Mouse (Mus musculus): ENCODE results near the gene Tst. TPM values are rescaled to one million over a fixed set of nuclear protein-coding genes. Genes with fewer than 3 reads are reported as not detected.
A peak's percentile ranks its signal among the peaks of the same experiment; 100 is the strongest.

Gene Tst
- polyA plus RNA-seq, 1 experiment from 2014 or later: 363 TPM

DNA sequence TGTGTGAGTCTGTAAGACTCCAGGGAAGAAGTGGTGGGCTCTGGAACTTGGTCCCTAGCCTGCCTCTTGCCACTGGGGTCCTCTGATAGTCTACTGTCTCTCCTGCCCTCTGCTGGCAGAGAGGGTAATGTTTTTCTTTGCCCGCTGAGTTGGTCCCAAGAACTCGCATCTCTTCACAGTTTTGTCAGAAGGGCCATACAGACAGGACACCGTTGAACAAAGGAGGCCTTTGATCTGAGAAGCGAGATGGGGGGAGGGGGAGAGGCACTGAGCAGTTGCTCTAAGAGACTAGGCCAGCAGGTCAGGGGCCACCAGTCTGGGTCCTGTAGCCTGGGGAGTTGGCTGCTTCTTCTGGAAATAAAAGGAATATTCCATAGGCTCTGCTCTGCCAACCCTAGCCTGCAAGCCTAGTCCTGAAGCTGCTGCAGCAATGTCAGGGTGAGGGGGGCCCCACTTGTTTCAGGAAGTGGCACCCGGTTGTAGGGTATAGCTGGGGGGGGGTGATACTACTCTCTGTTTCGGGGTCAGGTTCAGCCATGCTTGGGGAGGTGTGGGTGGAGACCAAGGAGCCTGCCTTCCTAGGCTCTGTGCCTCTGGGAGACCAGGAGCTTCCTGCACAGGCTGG, 29.3 kb upstream of the Tst start:
- Histone ChIP-seq H3K9me3 (ENCODE audit: low read length) (no peaks in the 10 kb centered on the region), H3K9ac (replicated peaks) (no peak overlapping the region), H3K27ac (ENCODE audit: low read depth) (no peak overlapping the region), H3K4me2 (ENCODE audit: low read depth, low read length) (no peak overlapping the region), H3K36me3 (replicated peaks; ENCODE audit: insufficient read depth, low read length) (0 out of 2 replicates have a peak, but pooled peaks cover 2% of the 10 kb centered on the region), H3K4me3 (ENCODE audit: low read depth, low read length) (no peak overlapping the region), H3K27me3 (ENCODE audit: insufficient read depth, low read length) (peaks cover 3% of the 10 kb centered on the region; the same call in 1 of the 2 replicates), H3K4me1 (ENCODE audit: insufficient read depth) (peaks cover 19% of the 10 kb centered on the region)
- 36% methylated on average over 6 of the region's 6 CpGs for WGBS (ENCODE audit: insufficient replicate concordance)
- TF ChIP-seq EP300 (IDR thresholded peaks at IDR 0.05; ENCODE audit: low read depth) (no peak), CTCF (IDR thresholded peaks at IDR 0.05; ENCODE audit: low read depth) (peak; percentile 74)
- DNase-seq (no peak), ATAC-seq (no peak)

DNA sequence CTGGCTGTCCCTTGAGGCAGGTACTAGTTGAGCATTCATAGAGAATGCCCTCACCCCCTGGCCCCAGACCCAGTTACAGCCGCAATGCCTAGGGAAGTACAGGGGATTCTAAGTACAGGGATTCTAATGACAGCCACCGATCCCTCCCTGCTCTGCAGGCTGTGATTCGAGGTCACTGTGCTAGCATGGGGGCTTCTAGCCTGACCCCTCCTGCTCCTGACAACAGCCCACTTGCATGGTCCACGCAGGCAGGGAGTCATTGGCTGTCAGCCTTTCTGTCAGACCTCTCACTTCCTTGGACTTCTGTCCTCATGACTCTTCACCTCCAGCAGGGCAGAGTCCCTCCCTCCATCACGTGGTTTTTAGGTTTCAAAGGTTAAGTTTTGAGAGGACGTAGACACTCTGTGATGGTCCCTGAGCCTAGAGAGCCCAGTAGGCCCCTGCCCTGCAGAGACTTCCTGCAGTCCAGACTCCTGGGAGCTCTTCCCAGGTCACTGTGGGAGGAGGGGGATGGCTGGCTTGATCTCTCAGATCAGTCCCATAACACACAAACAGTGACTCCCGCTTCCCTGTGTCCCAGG, 25.9 kb upstream of the Tst start:
- Histone ChIP-seq H3K27me3 (ENCODE audit: insufficient read depth, low read length) (peaks cover 19% of the 10 kb centered on the region), H3K4me1 (ENCODE audit: insufficient read depth) (peaks cover 15% of the 10 kb centered on the region), H3K9ac (replicated peaks) (no peak overlapping the region; the same call in 1 of the 2 replicates), H3K4me3 (ENCODE audit: low read depth, low read length) (no peak overlapping the region), H3K4me2 (ENCODE audit: low read depth, low read length) (no peak overlapping the region), H3K27ac (ENCODE audit: low read depth) (peak overlapping the region; percentile 77), H3K9me3 (ENCODE audit: low read length) (no peaks in the 10 kb centered on the region), H3K36me3 (replicated peaks; ENCODE audit: insufficient read depth, low read length) (no peaks in the 10 kb centered on the region)
- ATAC-seq (peak; percentile 86), DNase-seq (peak; percentile 47)
- 53% methylated on average over 7 of the region's 7 CpGs for WGBS (ENCODE audit: insufficient replicate concordance)
- peak; percentile 58; the same call in 1 of the 2 replicates for TF ChIP-seq EP300 (IDR thresholded peaks at IDR 0.05; ENCODE audit: low read depth)
- TF ChIP-seq CTCF (IDR thresholded peaks at IDR 0.05; ENCODE audit: low read depth): no peak

DNA sequence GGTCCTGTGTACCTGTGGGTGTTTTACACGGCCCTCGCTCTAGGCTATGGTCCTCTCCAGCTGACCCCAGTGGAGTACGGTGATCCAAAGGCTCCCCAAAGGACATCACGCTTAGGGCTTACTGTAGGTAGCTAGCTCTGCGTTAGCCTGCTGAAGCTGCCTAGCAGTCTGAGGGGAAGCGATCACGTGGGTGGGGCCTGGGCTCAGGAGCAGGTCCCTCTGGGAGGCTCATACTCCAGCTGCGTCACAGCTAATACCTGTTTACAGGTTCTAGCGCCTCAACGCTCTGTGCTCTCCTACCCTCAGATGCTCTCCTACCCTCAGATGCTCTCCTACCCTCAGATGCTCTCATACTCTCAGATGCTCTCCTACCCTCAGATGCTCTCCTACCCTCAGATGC, 25.2 kb upstream of the Tst start:
- DNase-seq (no peak), ATAC-seq (no peak)
- Histone ChIP-seq H3K4me3 (ENCODE audit: low read depth, low read length) (no peak overlapping the region), H3K4me2 (ENCODE audit: low read depth, low read length) (no peak overlapping the region), H3K4me1 (ENCODE audit: insufficient read depth) (peaks cover 15% of the 10 kb centered on the region), H3K9ac (replicated peaks) (no peak overlapping the region), H3K27me3 (ENCODE audit: insufficient read depth, low read length) (peaks cover 17% of the 10 kb centered on the region), H3K36me3 (replicated peaks; ENCODE audit: insufficient read depth, low read length) (no peaks in the 10 kb centered on the region), H3K27ac (ENCODE audit: low read depth) (peak overlapping the region; percentile 30; the same call in 1 of the 2 replicates), H3K9me3 (ENCODE audit: low read length) (no peaks in the 10 kb centered on the region)
- TF ChIP-seq CTCF (IDR thresholded peaks at IDR 0.05; ENCODE audit: low read depth) (no peak), EP300 (IDR thresholded peaks at IDR 0.05; ENCODE audit: low read depth) (no peak)
- WGBS (ENCODE audit: insufficient replicate concordance): 85% methylated on average over 10 of the region's 10 CpGs

- Histone ChIP-seq H3K4me3 (ENCODE audit: low read depth, low read length) (no peak overlapping the region), H3K9me3 (ENCODE audit: low read length) (no peaks in the 10 kb centered on the region), H3K27me3 (ENCODE audit: insufficient read depth, low read length) (peaks cover 17% of the 10 kb centered on the region), H3K4me1 (ENCODE audit: insufficient read depth) (peaks cover 11% of the 10 kb centered on the region), H3K27ac (ENCODE audit: low read depth) (no peak overlapping the region; the same call in 1 of the 2 replicates), H3K9ac (replicated peaks) (no peak overlapping the region), H3K4me2 (ENCODE audit: low read depth, low read length) (no peak overlapping the region), H3K36me3 (replicated peaks; ENCODE audit: insufficient read depth, low read length) (no peaks in the 10 kb centered on the region)
- no peak for ATAC-seq
- no peak for TF ChIP-seq CTCF (IDR thresholded peaks at IDR 0.05; ENCODE audit: low read depth)
- TF ChIP-seq EP300 (IDR thresholded peaks at IDR 0.05; ENCODE audit: low read depth): no peak
- 59% methylated on average over 13 of the region's 13 CpGs for WGBS (ENCODE audit: insufficient replicate concordance)
- DNase-seq: no peak
Measured at GRCm38 (mm10) chr15:78429871-78430622, 24.3 kb upstream of the Tst start.

- Histone ChIP-seq H3K4me2 (ENCODE audit: low read depth, low read length) (peak overlapping the region; percentile 60), H3K36me3 (replicated peaks; ENCODE audit: insufficient read depth, low read length) (no peaks in the 10 kb centered on the region), H3K27ac (ENCODE audit: low read depth) (0 out of 2 replicates have a peak overlapping the region, but pooled peaks have one; percentile 44), H3K4me3 (ENCODE audit: low read depth, low read length) (peak overlapping the region; percentile 41), H3K27me3 (ENCODE audit: insufficient read depth, low read length) (peaks cover 17% of the 10 kb centered on the region), H3K9ac (replicated peaks) (peak overlapping the region; percentile 45), H3K4me1 (ENCODE audit: insufficient read depth) (peaks cover 9% of the 10 kb centered on the region), H3K9me3 (ENCODE audit: low read length) (no peaks in the 10 kb centered on the region)
- ATAC-seq: no peak
- no peak for TF ChIP-seq EP300 (IDR thresholded peaks at IDR 0.05; ENCODE audit: low read depth)
- no peak for TF ChIP-seq CTCF (IDR thresholded peaks at IDR 0.05; ENCODE audit: low read depth)
- WGBS (ENCODE audit: insufficient replicate concordance): 20% methylated on average over 3 of the region's 3 CpGs
- no peak for DNase-seq
Measured at GRCm38 (mm10) chr15:78429139-78429459, 23.4 kb upstream of the Tst start.
